Mouse (Mus musculus): ENCODE measurements at regions not wholly inside any gene's neighbourhood (a gene's known extent, or its start where the extent isn't known, plus 50 kb on each side); places are given as distances from the start of the nearest gene placed in this dataset.

GRCm38 (mm10) chr1:18849038-18849437 is 253.8 kb upstream of the Tfap2d start:
- Histone ChIP-seq H3K9ac (ENCODE audit: low read depth, low read length) (no peak overlapping the region), H3K27me3 (ENCODE audit: control insufficient read depth, insufficient read depth, low read length) (no peaks in the 10 kb centered on the region), H3K4me3 (ENCODE audit: insufficient read depth, low read depth, low read length) (no peak overlapping the region), H3K79me2 (ENCODE audit: control insufficient read depth, insufficient read depth, low read length) (no peaks in the 10 kb centered on the region), H3K36me3 (ENCODE audit: control insufficient read depth, insufficient read depth, low read length) (no peaks in the 10 kb centered on the region), H3K4me1 (ENCODE audit: control insufficient read depth, insufficient read depth, low read length) (no peaks in the 10 kb centered on the region), H3K27ac (replicated peaks; ENCODE audit: insufficient read depth, low read depth, low read length) (no peak overlapping the region)
- no peak for DNase-seq (ENCODE audit: extremely low read depth, low read depth, low spot score)
- TF ChIP-seq CTCF (IDR thresholded peaks at IDR 0.05; ENCODE audit: low read depth, low read length), result no peak
- no peak for TF ChIP-seq POLR2A (IDR thresholded peaks at IDR 0.05; ENCODE audit: extremely low read depth, insufficient read depth, low read length)
- 68% methylated on average over 2 of the region's 2 CpGs for WGBS

GRCm38 (mm10) chr1:18857457-18857856 is 245.4 kb upstream of the Tfap2d start:
- H3K4me3 ChIP-seq (ENCODE audit: insufficient read depth, low read depth, low read length), result no peak overlapping the region
- H3K27me3 ChIP-seq (ENCODE audit: control insufficient read depth, insufficient read depth, low read length), result no peaks in the 10 kb centered on the region
- TF ChIP-seq POLR2A (IDR thresholded peaks at IDR 0.05; ENCODE audit: extremely low read depth, insufficient read depth, low read length) (no peak), CTCF (IDR thresholded peaks at IDR 0.05; ENCODE audit: low read depth, low read length) (no peak)
- H3K27ac ChIP-seq (replicated peaks; ENCODE audit: insufficient read depth, low read depth, low read length), result no peak overlapping the region
- no peaks in the 10 kb centered on the region for H3K36me3 ChIP-seq (ENCODE audit: control insufficient read depth, insufficient read depth, low read length)
- WGBS, result 85% methylated on average over 3 of the region's 3 CpGs
- no peak overlapping the region for H3K9ac ChIP-seq (ENCODE audit: low read depth, low read length)
- no peak for DNase-seq (ENCODE audit: extremely low read depth, low read depth, low spot score)
- H3K79me2 ChIP-seq (ENCODE audit: control insufficient read depth, insufficient read depth, low read length), result no peaks in the 10 kb centered on the region
- H3K4me1 ChIP-seq (ENCODE audit: control insufficient read depth, insufficient read depth, low read length), result no peaks in the 10 kb centered on the region

GRCm38 (mm10) chr1:18903266-18903665 is 199.6 kb upstream of the Tfap2d start:
- Histone ChIP-seq H3K4me3 (ENCODE audit: insufficient read depth, low read depth, low read length) (no peak overlapping the region), H3K79me2 (ENCODE audit: control insufficient read depth, insufficient read depth, low read length) (no peaks in the 10 kb centered on the region), H3K27me3 (ENCODE audit: control insufficient read depth, insufficient read depth, low read length) (no peaks in the 10 kb centered on the region), H3K9ac (ENCODE audit: low read depth, low read length) (no peak overlapping the region), H3K36me3 (ENCODE audit: control insufficient read depth, insufficient read depth, low read length) (no peaks in the 10 kb centered on the region), H3K27ac (replicated peaks; ENCODE audit: insufficient read depth, low read depth, low read length) (no peak overlapping the region), H3K4me1 (ENCODE audit: control insufficient read depth, insufficient read depth, low read length) (no peaks in the 10 kb centered on the region)
- no peak for DNase-seq (ENCODE audit: extremely low read depth, low read depth, low spot score)
- no peak for TF ChIP-seq POLR2A (IDR thresholded peaks at IDR 0.05; ENCODE audit: extremely low read depth, insufficient read depth, low read length)
- TF ChIP-seq CTCF (IDR thresholded peaks at IDR 0.05; ENCODE audit: low read depth, low read length), result no peak
- WGBS, result 77% methylated on average over 1 of the region's 1 CpGs

GRCm38 (mm10) chr1:18903696-18904095 is 199.1 kb upstream of the Tfap2d start:
- DNase-seq (ENCODE audit: extremely low read depth, low read depth, low spot score), result no peak
- H3K79me2 ChIP-seq (ENCODE audit: control insufficient read depth, insufficient read depth, low read length), result no peaks in the 10 kb centered on the region
- no peaks in the 10 kb centered on the region for H3K4me1 ChIP-seq (ENCODE audit: control insufficient read depth, insufficient read depth, low read length)
- 52% methylated on average over 4 of the region's 4 CpGs for WGBS
- no peak overlapping the region for H3K27ac ChIP-seq (replicated peaks; ENCODE audit: insufficient read depth, low read depth, low read length)
- no peaks in the 10 kb centered on the region for H3K27me3 ChIP-seq (ENCODE audit: control insufficient read depth, insufficient read depth, low read length)
- no peak overlapping the region for H3K9ac ChIP-seq (ENCODE audit: low read depth, low read length)
- TF ChIP-seq POLR2A (IDR thresholded peaks at IDR 0.05; ENCODE audit: extremely low read depth, insufficient read depth, low read length) (no peak), CTCF (IDR thresholded peaks at IDR 0.05; ENCODE audit: low read depth, low read length) (no peak)
- no peaks in the 10 kb centered on the region for H3K36me3 ChIP-seq (ENCODE audit: control insufficient read depth, insufficient read depth, low read length)
- no peak overlapping the region for H3K4me3 ChIP-seq (ENCODE audit: insufficient read depth, low read depth, low read length)

- Histone ChIP-seq H3K27me3 (ENCODE audit: control insufficient read depth, insufficient read depth, low read length) (no peaks in the 10 kb centered on the region), H3K4me3 (ENCODE audit: insufficient read depth, low read depth, low read length) (no peak overlapping the region), H3K79me2 (ENCODE audit: control insufficient read depth, insufficient read depth, low read length) (no peaks in the 10 kb centered on the region), H3K27ac (replicated peaks; ENCODE audit: insufficient read depth, low read depth, low read length) (no peak overlapping the region), H3K9ac (ENCODE audit: low read depth, low read length) (no peak overlapping the region), H3K36me3 (ENCODE audit: control insufficient read depth, insufficient read depth, low read length) (no peaks in the 10 kb centered on the region), H3K4me1 (ENCODE audit: control insufficient read depth, insufficient read depth, low read length) (no peaks in the 10 kb centered on the region)
- no peak for DNase-seq (ENCODE audit: extremely low read depth, low read depth, low spot score)
- WGBS, result 74% methylated on average over 4 of the region's 4 CpGs
- no peak for TF ChIP-seq POLR2A (IDR thresholded peaks at IDR 0.05; ENCODE audit: extremely low read depth, insufficient read depth, low read length)
- TF ChIP-seq CTCF (IDR thresholded peaks at IDR 0.05; ENCODE audit: low read depth, low read length), result no peak
These were observed 191.2 kb upstream of the Tfap2d start for GRCm38 (mm10) chr1:18911578-18911977.

GRCm38 (mm10) chr1:18956276-18956675 is 146.5 kb upstream of the Tfap2d start:
- WGBS, result 96% methylated on average over 1 of the region's 1 CpGs
- H3K4me1 ChIP-seq (ENCODE audit: control insufficient read depth, insufficient read depth, low read length), result no peaks in the 10 kb centered on the region
- no peak for TF ChIP-seq POLR2A (IDR thresholded peaks at IDR 0.05; ENCODE audit: extremely low read depth, insufficient read depth, low read length)
- TF ChIP-seq CTCF (IDR thresholded peaks at IDR 0.05; ENCODE audit: low read depth, low read length), result no peak
- no peaks in the 10 kb centered on the region for H3K79me2 ChIP-seq (ENCODE audit: control insufficient read depth, insufficient read depth, low read length)
- H3K27ac ChIP-seq (replicated peaks; ENCODE audit: insufficient read depth, low read depth, low read length), result no peak overlapping the region
- H3K4me3 ChIP-seq (ENCODE audit: insufficient read depth, low read depth, low read length), result no peak overlapping the region
- no peak overlapping the region for H3K9ac ChIP-seq (ENCODE audit: low read depth, low read length)
- H3K27me3 ChIP-seq (ENCODE audit: control insufficient read depth, insufficient read depth, low read length), result no peaks in the 10 kb centered on the region
- H3K36me3 ChIP-seq (ENCODE audit: control insufficient read depth, insufficient read depth, low read length), result no peaks in the 10 kb centered on the region
- DNase-seq (ENCODE audit: extremely low read depth, low read depth, low spot score), result no peak
